Mouse (Mus musculus): Measurements from ENCODE around the gene Litaf. TPM values are rescaled to one million over a fixed set of nuclear protein-coding genes. Genes with fewer than 3 reads are reported as not detected.
"Not testable (repeated sequence)": the region's sequence is repeated elsewhere in the genome, so short reads cannot be mapped to it uniquely, and the experiment has no call there.

The Litaf gene
- total and polyA plus RNA-seq, 2 experiments from 2014 or later = 20.5 to 22.4 TPM

- Histone ChIP-seq H3K4me2 (ENCODE audit: low read depth, low read length, poor library complexity, severe bottlenecking) (no peak overlapping the region), H3K36me3 (ENCODE audit: insufficient read depth, low read length) (no peaks in the 10 kb centered on the region), H3K9ac (replicated peaks; ENCODE audit: low read length, poor library complexity, severe bottlenecking) (no peak overlapping the region), H3K4me3 (ENCODE audit: low read depth, low read length) (no peak overlapping the region), H3K9me3 (ENCODE audit: low read length) (no peaks in the 10 kb centered on the region), H3K4me1 (ENCODE audit: insufficient read depth, low read length) (no peaks in the 10 kb centered on the region), H3K27me3 (ENCODE audit: insufficient read depth, low read length) (no peaks in the 10 kb centered on the region), H3K27ac (ENCODE audit: low read depth, low read length) (no peak overlapping the region)
- ATAC-seq (ENCODE audit: low FRiP score) (no peak), DNase-seq (ENCODE audit: low spot score) (no peak)
- TF ChIP-seq CTCF (IDR thresholded peaks at IDR 0.05) = no peak
- WGBS = 82% methylated on average over 5 of the region's 5 CpGs
These were observed 42.3 kb downstream of the Litaf start for GRCm38 (mm10) chr16:11023618-11024017.

GRCm38 (mm10) chr16:11022113-11022489 is 43.9 kb downstream of the Litaf start:
- TF ChIP-seq CTCF (IDR thresholded peaks at IDR 0.05) = no peak
- H3K36me3 ChIP-seq (ENCODE audit: insufficient read depth, low read length) = no peaks in the 10 kb centered on the region
- no peak overlapping the region for H3K27ac ChIP-seq (ENCODE audit: low read depth, low read length)

GRCm38 (mm10) chr16:11021403-11022112 is 44.4 kb downstream of the Litaf start:
- no peak for TF ChIP-seq CTCF (IDR thresholded peaks at IDR 0.05)
- peak; percentile 55 for DNase-seq (ENCODE audit: low spot score)
- no peak overlapping the region for H3K9ac ChIP-seq (replicated peaks; ENCODE audit: low read length, poor library complexity, severe bottlenecking)
- no peaks in the 10 kb centered on the region for H3K9me3 ChIP-seq (ENCODE audit: low read length)
- no peaks in the 10 kb centered on the region for H3K4me1 ChIP-seq (ENCODE audit: insufficient read depth, low read length)
- no peaks in the 10 kb centered on the region for H3K27me3 ChIP-seq (ENCODE audit: insufficient read depth, low read length)
- ATAC-seq (ENCODE audit: low FRiP score) = peak; percentile 49; the same call in 1 of the 2 replicates
- no peaks in the 10 kb centered on the region for H3K36me3 ChIP-seq (ENCODE audit: insufficient read depth, low read length)
- 39% methylated on average over 3 of the region's 3 CpGs for WGBS
- no peak overlapping the region for H3K4me3 ChIP-seq (ENCODE audit: low read depth, low read length)
- H3K4me2 ChIP-seq (ENCODE audit: low read depth, low read length, poor library complexity, severe bottlenecking) = no peak overlapping the region
- no peak overlapping the region for H3K27ac ChIP-seq (ENCODE audit: low read depth, low read length)

More at GRCm38 (mm10) chr16:11022113-11022489, 43.9 kb downstream of the Litaf start:
- Histone ChIP-seq H3K4me1 (ENCODE audit: insufficient read depth, low read length) (no peaks in the 10 kb centered on the region), H3K27me3 (ENCODE audit: insufficient read depth, low read length) (no peaks in the 10 kb centered on the region), H3K4me3 (ENCODE audit: low read depth, low read length) (no peak overlapping the region), H3K9ac (replicated peaks; ENCODE audit: low read length, poor library complexity, severe bottlenecking) (no peak overlapping the region), H3K4me2 (ENCODE audit: low read depth, low read length, poor library complexity, severe bottlenecking) (no peak overlapping the region), H3K9me3 (ENCODE audit: low read length) (no peaks in the 10 kb centered on the region)
- 92% methylated on average over 4 of the region's 4 CpGs for WGBS
- DNase-seq (ENCODE audit: low spot score) (no peak), ATAC-seq (ENCODE audit: low FRiP score) (no peak; the same call in 1 of the 2 replicates)

GRCm38 (mm10) chr16:11017807-11018595 is 48.0 kb downstream of the Litaf start:
- Histone ChIP-seq H3K9me3 (ENCODE audit: low read length) (no peaks in the 10 kb centered on the region), H3K4me3 (ENCODE audit: low read depth, low read length) (no peak overlapping the region), H3K27me3 (ENCODE audit: insufficient read depth, low read length) (no peaks in the 10 kb centered on the region), H3K4me1 (ENCODE audit: insufficient read depth, low read length) (no peaks in the 10 kb centered on the region), H3K9ac (replicated peaks; ENCODE audit: low read length, poor library complexity, severe bottlenecking) (no peak overlapping the region), H3K4me2 (ENCODE audit: low read depth, low read length, poor library complexity, severe bottlenecking) (no peak overlapping the region), H3K36me3 (ENCODE audit: insufficient read depth, low read length) (no peaks in the 10 kb centered on the region), H3K27ac (ENCODE audit: low read depth, low read length) (no peak overlapping the region)
- TF ChIP-seq CTCF (IDR thresholded peaks at IDR 0.05) = no peak
- DNase-seq (ENCODE audit: low spot score) (no peak), ATAC-seq (ENCODE audit: low FRiP score) (no peak)
- 61% methylated on average over 11 of the region's 11 CpGs for WGBS

- 81% methylated on average over 4 of the region's 4 CpGs for WGBS
- H3K27me3 ChIP-seq (ENCODE audit: insufficient read depth, low read length) = no peaks in the 10 kb centered on the region
- H3K4me3 ChIP-seq (ENCODE audit: low read depth, low read length) = no peak overlapping the region
- H3K27ac ChIP-seq (ENCODE audit: low read depth, low read length) = no peak overlapping the region
- no peak for TF ChIP-seq CTCF (IDR thresholded peaks at IDR 0.05)
- DNase-seq (ENCODE audit: low spot score) (no peak), ATAC-seq (ENCODE audit: low FRiP score) (no peak)
- H3K9ac ChIP-seq (replicated peaks; ENCODE audit: low read length, poor library complexity, severe bottlenecking) = no peak overlapping the region
- no peaks in the 10 kb centered on the region for H3K9me3 ChIP-seq (ENCODE audit: low read length)
- H3K4me1 ChIP-seq (ENCODE audit: insufficient read depth, low read length) = no peaks in the 10 kb centered on the region
- no peaks in the 10 kb centered on the region for H3K36me3 ChIP-seq (ENCODE audit: insufficient read depth, low read length)
- no peak overlapping the region for H3K4me2 ChIP-seq (ENCODE audit: low read depth, low read length, poor library complexity, severe bottlenecking)
These were observed 49.6 kb downstream of the Litaf start for GRCm38 (mm10) chr16:11016353-11016752.

- Histone ChIP-seq H3K4me2 (ENCODE audit: low read depth, low read length, poor library complexity, severe bottlenecking) (no peak overlapping the region), H3K27me3 (ENCODE audit: insufficient read depth, low read length) (no peaks in the 10 kb centered on the region), H3K36me3 (ENCODE audit: insufficient read depth, low read length) (no peaks in the 10 kb centered on the region), H3K9me3 (ENCODE audit: low read length) (no peaks in the 10 kb centered on the region), H3K4me3 (ENCODE audit: low read depth, low read length) (no peak overlapping the region), H3K9ac (replicated peaks; ENCODE audit: low read length, poor library complexity, severe bottlenecking) (no peak overlapping the region), H3K27ac (ENCODE audit: low read depth, low read length) (no peak overlapping the region), H3K4me1 (ENCODE audit: insufficient read depth, low read length) (no peaks in the 10 kb centered on the region)
- 93% methylated on average over 3 of the region's 3 CpGs for WGBS
- TF ChIP-seq CTCF (IDR thresholded peaks at IDR 0.05) = no peak
- DNase-seq (ENCODE audit: low spot score) = no peak
- no peak for ATAC-seq (ENCODE audit: low FRiP score)
These were observed 51.5 kb downstream of the Litaf start for GRCm38 (mm10) chr16:11014407-11014806.

GRCm38 (mm10) chr16:11013464-11014147 is 52.4 kb downstream of the Litaf start:
- H3K4me1 ChIP-seq (ENCODE audit: insufficient read depth, low read length); H3K4me2 ChIP-seq (ENCODE audit: low read depth, low read length, poor library complexity, severe bottlenecking); H3K4me3 ChIP-seq (ENCODE audit: low read depth, low read length); H3K27me3 ChIP-seq (ENCODE audit: insufficient read depth, low read length); H3K9ac ChIP-seq (replicated peaks; ENCODE audit: low read length, poor library complexity, severe bottlenecking); ATAC-seq (ENCODE audit: low FRiP score); H3K27ac ChIP-seq (ENCODE audit: low read depth, low read length); DNase-seq (ENCODE audit: low spot score); H3K9me3 ChIP-seq (ENCODE audit: low read length); H3K36me3 ChIP-seq (ENCODE audit: insufficient read depth, low read length): not testable (repeated sequence)
- 96% methylated on average over 9 of the region's 19 CpGs for WGBS
